Mouse (Mus musculus): Measurements from ENCODE around the gene Ipo7. TPM values are rescaled to one million over a fixed set of nuclear protein-coding genes. Genes with fewer than 3 reads are reported as not detected.
"Not testable (repeated sequence)": the region's sequence is repeated elsewhere in the genome, so short reads cannot be mapped to it uniquely, and the experiment has no call there.

Gene Ipo7
- polyA plus RNA-seq, 1 experiment from 2014 or later: 41.1 TPM

- H3K27ac ChIP-seq: not testable (repeated sequence)
- peaks cover 72% of the 10 kb centered on the region for H3K36me3 ChIP-seq
These were observed 39.6 kb downstream of the Ipo7 start for GRCm38 (mm10) chr7:110057723-110058122.

GRCm38 (mm10) chr7:110059092-110059785 lies 41.2 kb downstream of the Ipo7 start:
- Histone ChIP-seq H3K36me3 (peaks cover 67% of the 10 kb centered on the region), H3K27ac (peak overlapping the region; percentile 100; the same call in 1 of the 2 replicates), H3K4me3 (no peak overlapping the region; the same call in 1 of the 2 replicates), H3K27me3 (ENCODE audit: insufficient read depth, poor library complexity, severe bottlenecking) (no peaks in the 10 kb centered on the region), H3K4me1 (replicated peaks) (peaks cover 20% of the 10 kb centered on the region), H3K9me3 (no peaks in the 10 kb centered on the region)
- no peak for DNase-seq (ENCODE audit: low spot score)
- 92% methylated on average over 12 of the region's 12 CpGs for WGBS

More at GRCm38 (mm10) chr7:110057723-110058122, 39.6 kb downstream of the Ipo7 start:
- peaks cover 12% of the 10 kb centered on the region for H3K4me1 ChIP-seq (replicated peaks)
- H3K9me3 ChIP-seq; DNase-seq (ENCODE audit: low spot score); H3K27me3 ChIP-seq (ENCODE audit: insufficient read depth, poor library complexity, severe bottlenecking); H3K4me3 ChIP-seq: not testable (repeated sequence)
- WGBS: 92% methylated on average over 2 of the region's 2 CpGs

GRCm38 (mm10) chr7:110060106-110060668 lies 42.1 kb downstream of the Ipo7 start:
- Histone ChIP-seq H3K4me1 (replicated peaks) (peaks cover 20% of the 10 kb centered on the region), H3K9me3 (no peaks in the 10 kb centered on the region), H3K36me3 (peaks cover 60% of the 10 kb centered on the region), H3K27me3 (ENCODE audit: insufficient read depth, poor library complexity, severe bottlenecking) (no peaks in the 10 kb centered on the region), H3K4me3 (peak overlapping the region; percentile 92), H3K27ac (peak overlapping the region; percentile 100)
- WGBS: 22% methylated on average over 5 of the region's 5 CpGs
- DNase-seq (ENCODE audit: low spot score): no peak

- Histone ChIP-seq H3K9me3 (no peaks in the 10 kb centered on the region), H3K27ac (peak overlapping the region; percentile 100), H3K27me3 (ENCODE audit: insufficient read depth, poor library complexity, severe bottlenecking) (no peaks in the 10 kb centered on the region), H3K4me1 (replicated peaks) (peaks cover 20% of the 10 kb centered on the region), H3K36me3 (peaks cover 55% of the 10 kb centered on the region), H3K4me3 (peak overlapping the region; percentile 92)
- WGBS: under 1% methylated on average over 26 of the region's 26 CpGs
- DNase-seq (ENCODE audit: low spot score): no peak
These were observed 42.7 kb downstream of the Ipo7 start for GRCm38 (mm10) chr7:110060669-110061198.

GRCm38 (mm10) chr7:110061199-110061751 lies 43.2 kb downstream of the Ipo7 start, which contains the start of gene Zfp143:
Gene Zfp143 (plus strand): TSS chr7:110061217.
- H3K4me1 ChIP-seq (replicated peaks): peaks cover 20% of the 10 kb centered on the region
- DNase-seq (ENCODE audit: low spot score): peak; percentile 100
- H3K36me3 ChIP-seq: peaks cover 55% of the 10 kb centered on the region
- peak within 1 kb of the TSS; percentile 100 for H3K27ac ChIP-seq
- under 1% methylated on average over 34 of the region's 34 CpGs for WGBS
- H3K27me3 ChIP-seq (ENCODE audit: insufficient read depth, poor library complexity, severe bottlenecking): no peaks in the 10 kb centered on the region
- no peaks in the 10 kb centered on the region for H3K9me3 ChIP-seq
- H3K4me3 ChIP-seq: peak within 1 kb of the TSS; percentile 92

- H3K4me3 ChIP-seq: peak overlapping the region; percentile 92
- no peaks in the 10 kb centered on the region for H3K27me3 ChIP-seq (ENCODE audit: insufficient read depth, poor library complexity, severe bottlenecking)
- DNase-seq (ENCODE audit: low spot score): no peak
- peaks cover 55% of the 10 kb centered on the region for H3K36me3 ChIP-seq
- H3K4me1 ChIP-seq (replicated peaks): peaks cover 20% of the 10 kb centered on the region
- H3K27ac ChIP-seq: peak overlapping the region; percentile 100
- under 1% methylated on average over 48 of the region's 48 CpGs for WGBS
- no peaks in the 10 kb centered on the region for H3K9me3 ChIP-seq
These were observed 43.7 kb downstream of the Ipo7 start for GRCm38 (mm10) chr7:110061752-110062273.

GRCm38 (mm10) chr7:110063731-110064130 lies 45.7 kb downstream of the Ipo7 start:
- Histone ChIP-seq H3K4me1 (replicated peaks) (peaks cover 20% of the 10 kb centered on the region), H3K27me3 (ENCODE audit: insufficient read depth, poor library complexity, severe bottlenecking) (no peaks in the 10 kb centered on the region), H3K9me3 (no peaks in the 10 kb centered on the region), H3K36me3 (peaks cover 55% of the 10 kb centered on the region), H3K4me3 (no peak overlapping the region), H3K27ac (no peak overlapping the region)
- WGBS: 97% methylated on average over 9 of the region's 9 CpGs
- no peak for DNase-seq (ENCODE audit: low spot score)

- WGBS: 89% methylated on average over 2 of the region's 2 CpGs
These were observed 51.0 kb downstream of the Ipo7 start for GRCm38 (mm10) chr7:110069070-110069469.

GRCm38 (mm10) chr7:110078168-110078567 lies 60.1 kb downstream of the Ipo7 start:
- no peaks in the 10 kb centered on the region for H3K9me3 ChIP-seq
- no peak for DNase-seq (ENCODE audit: low spot score)
- H3K4me3 ChIP-seq: no peak overlapping the region
- WGBS: 93% methylated on average over 5 of the region's 5 CpGs
- no peaks in the 10 kb centered on the region for H3K27me3 ChIP-seq (ENCODE audit: insufficient read depth, poor library complexity, severe bottlenecking)
- H3K4me1 ChIP-seq (replicated peaks): 0 out of 2 replicates have a peak, but pooled peaks cover under 1% of the 10 kb centered on the region
- peaks cover 99% of the 10 kb centered on the region for H3K36me3 ChIP-seq
- H3K27ac ChIP-seq: no peak overlapping the region

More at GRCm38 (mm10) chr7:110069070-110069469, 51.0 kb downstream of the Ipo7 start:
- Histone ChIP-seq H3K4me3 (no peak overlapping the region), H3K27ac (no peak overlapping the region), H3K9me3 (no peaks in the 10 kb centered on the region), H3K27me3 (ENCODE audit: insufficient read depth, poor library complexity, severe bottlenecking) (no peaks in the 10 kb centered on the region), H3K4me1 (replicated peaks) (no peaks in the 10 kb centered on the region), H3K36me3 (peaks cover 85% of the 10 kb centered on the region)
- no peak for DNase-seq (ENCODE audit: low spot score)

- Histone ChIP-seq H3K36me3 (peaks cover 100% of the 10 kb centered on the region), H3K9me3 (no peaks in the 10 kb centered on the region), H3K4me1 (replicated peaks) (0 out of 2 replicates have a peak, but pooled peaks cover 4% of the 10 kb centered on the region), H3K27me3 (ENCODE audit: insufficient read depth, poor library complexity, severe bottlenecking) (no peaks in the 10 kb centered on the region), H3K4me3 (no peak overlapping the region), H3K27ac (no peak overlapping the region)
- 77% methylated on average over 13 of the region's 13 CpGs for WGBS
- DNase-seq (ENCODE audit: low spot score): peak; percentile 19
These were observed 65.5 kb downstream of the Ipo7 start for GRCm38 (mm10) chr7:110083386-110084165.

GRCm38 (mm10) chr7:110085217-110085616 lies 67.1 kb downstream of the Ipo7 start:
- no peak overlapping the region for H3K4me3 ChIP-seq
- peaks cover 100% of the 10 kb centered on the region for H3K36me3 ChIP-seq
- 0 out of 2 replicates have a peak, but pooled peaks cover 4% of the 10 kb centered on the region for H3K4me1 ChIP-seq (replicated peaks)
- H3K27me3 ChIP-seq (ENCODE audit: insufficient read depth, poor library complexity, severe bottlenecking): no peaks in the 10 kb centered on the region
- no peak overlapping the region for H3K27ac ChIP-seq
- no peak for DNase-seq (ENCODE audit: low spot score)
- H3K9me3 ChIP-seq: no peaks in the 10 kb centered on the region

GRCm38 (mm10) chr7:110087914-110088313 lies 69.8 kb downstream of the Ipo7 start:
- no peak overlapping the region for H3K4me3 ChIP-seq
- peaks cover 100% of the 10 kb centered on the region for H3K36me3 ChIP-seq
- WGBS: 86% methylated on average over 4 of the region's 4 CpGs
- H3K27ac ChIP-seq: no peak overlapping the region
- no peak for DNase-seq (ENCODE audit: low spot score)
- H3K9me3 ChIP-seq: no peaks in the 10 kb centered on the region
- H3K4me1 ChIP-seq (replicated peaks): 0 out of 2 replicates have a peak, but pooled peaks cover 4% of the 10 kb centered on the region
- no peaks in the 10 kb centered on the region for H3K27me3 ChIP-seq (ENCODE audit: insufficient read depth, poor library complexity, severe bottlenecking)

Data from hindbrain, embryonic 10.5 days (tissue).